Mouse (Mus musculus) cerebellum, adult 2 months (tissue): ENCODE results near the gene Lkaaear1.

Experiments
- CTCF ChIP-seq: fragments of 200-500 bp; IDR thresholded peaks from 2 replicates; pipeline ENCODE4 v1.5.1; 2011; ENCODE audit warnings: low read depth, mild to moderate bottlenecking, control low read depth, low read length, moderate library complexity, borderline replicate concordance; ENCODE audit not compliant: insufficient read depth
- POLR2A ChIP-seq: fragments of 200-500 bp; IDR thresholded peaks from 2 replicates; pipeline ENCODE4 v1.6.1; 2011; ENCODE audit warnings: low read length, control low read depth, borderline replicate concordance; ENCODE audit not compliant: insufficient read depth

GRCm38 (mm10) chr2:181706668-181707067, 8.4 kb upstream of the Lkaaear1 start:
- TF ChIP-seq CTCF (peak; percentile 27; the same call in 1 of the 2 replicates), POLR2A (no peak)
